ENCODE assay signal across 8 mouse cellular contexts in the genomic region with DNA sequence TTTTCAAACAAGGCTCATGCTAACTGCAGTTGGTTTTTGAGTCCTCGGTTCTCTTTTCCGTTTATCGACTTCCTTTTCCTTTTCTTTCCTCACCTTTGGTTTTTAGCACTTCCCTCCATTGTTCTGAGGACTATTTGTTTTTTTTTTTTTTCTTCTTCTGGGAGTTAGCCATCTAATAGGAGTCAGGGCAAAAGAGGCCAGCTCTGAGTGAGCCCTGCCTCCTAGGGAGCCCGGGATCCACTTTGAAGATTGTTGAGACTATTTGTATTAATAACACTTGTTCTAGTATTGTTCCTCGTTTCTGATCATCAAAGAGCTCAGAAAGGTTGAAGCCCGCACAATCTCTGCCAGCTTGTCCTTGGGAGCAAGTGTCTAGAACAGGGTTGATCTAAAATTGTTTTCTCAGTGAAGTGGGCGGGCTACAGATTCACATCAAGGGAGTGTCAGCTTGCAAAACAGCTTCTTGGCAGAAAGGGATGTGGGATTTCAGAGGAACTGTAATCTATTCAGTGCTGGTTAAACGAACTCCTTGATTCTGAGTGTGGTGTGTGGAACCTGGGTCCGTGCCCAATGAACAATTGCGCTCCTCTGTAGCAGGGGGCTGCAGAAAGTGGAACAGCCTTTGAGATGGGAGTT.
DNase-seq lines count a peak whose midpoint lies in the region; ATAC-seq lines count a peak whose summit lies in the region.

No protein-coding gene starts in this region.

- H3K36me3 ChIP-seq in forebrain, embryonic 15.5 days, result no peaks in the 10 kb centered on the region
- no peaks in the 10 kb centered on the region for H3K36me3 ChIP-seq in forebrain, embryonic 12.5 days (replicated peaks)

- H3K27me3 ChIP-seq in forebrain, embryonic 15.5 days, result no peaks in the 10 kb centered on the region
- no peaks in the 10 kb centered on the region for H3K27me3 ChIP-seq in forebrain, embryonic 12.5 days

- no peaks in the 10 kb centered on the region for H3K9me3 ChIP-seq in forebrain, embryonic 15.5 days
- no peaks in the 10 kb centered on the region for H3K9me3 ChIP-seq in forebrain, embryonic 12.5 days

- 46% methylated on average over 10 of the region's 10 CpGs for WGBS in forebrain, embryonic 15.5 days
- 63% methylated on average over 10 of the region's 10 CpGs for WGBS in forebrain, embryonic 12.5 days

- 0 out of 2 replicates have a peak overlapping the region, but pooled peaks have one; percentile 4 for H3K4me2 ChIP-seq in forebrain, embryonic 15.5 days (replicated peaks)
- H3K4me2 ChIP-seq in forebrain, embryonic 12.5 days, result no peak overlapping the region

- peaks cover 16% of the 10 kb centered on the region for H3K4me1 ChIP-seq in forebrain, embryonic 15.5 days
- H3K4me1 ChIP-seq in forebrain, embryonic 12.5 days, result peaks cover 13% of the 10 kb centered on the region; the same call in 1 of the 2 replicates

- no peak overlapping the region for H3K9ac ChIP-seq in forebrain, embryonic 15.5 days (replicated peaks)
- no peak overlapping the region for H3K9ac ChIP-seq in forebrain, embryonic 12.5 days

- H3K4me3 ChIP-seq in forebrain, embryonic 15.5 days, result no peak overlapping the region
- H3K4me3 ChIP-seq in forebrain, embryonic 12.5 days (replicated peaks), result no peak overlapping the region

- peak; percentile 4 for DNase-seq in CD4-positive helper T cell, adult 2 months (ENCODE audit: low read depth, low spot score)
- peak; percentile 64 to 65 for DNase-seq in frontal cortex, adult 2 months (ENCODE audit: extremely low spot score in 1 of 2, low spot score in 1 of 2)
- peak; percentile 34 to 60 for DNase-seq in layer of hippocampus, postnatal 14 days (ENCODE audit: low spot score in 2 of 2)
- DNase-seq in lung, postnatal 25 days (ENCODE audit: low spot score), result peak; percentile 48
- DNase-seq in adrenal gland, postnatal 25 days, result no peak
- no peak for DNase-seq in cerebellum, adult 11 months

- 0 out of 2 replicates have a peak overlapping the region, but pooled peaks have one; percentile 10 for H3K27ac ChIP-seq in forebrain, embryonic 15.5 days (replicated peaks)
- no peak overlapping the region for H3K27ac ChIP-seq in forebrain, embryonic 12.5 days

- no peak; the same call in 1 of the 2 replicates for ATAC-seq in forebrain, embryonic 15.5 days (replicated peaks)
- ATAC-seq in forebrain, embryonic 12.5 days (ENCODE audit: low FRiP score), result no peak

Comparison
In these comparisons a context has a peak if more than half of its experiments do, and no peak if none do; other contexts are left out.
1. DNase-seq: peak in CD4-positive helper T cell, adult 2 months (single experiment), frontal cortex, adult 2 months (2 of 2), layer of hippocampus, postnatal 14 days (2 of 2) and lung, postnatal 25 days (single experiment); none in adrenal gland, postnatal 25 days (single experiment) and cerebellum, adult 11 months (single experiment).